Mouse (Mus musculus) heart, embryonic 13.5 days (tissue): ENCODE results near the gene Fosl2. TPM values are rescaled to one million over a fixed set of nuclear protein-coding genes. Genes with fewer than 3 reads are reported as not detected.
"Not testable (repeated sequence)": the region's sequence is repeated elsewhere in the genome, so short reads cannot be mapped to it uniquely, and the experiment has no call there.

ENCODE experiments used
- ATAC-seq: fragments of 200-750 bp; cut with Nextera tagmentation; 2 replicates; pipeline ENCODE4 v1.8.0; 2017; ENCODE audit warnings: moderate TSS enrichment; ENCODE audit not compliant: insufficient number of reproducible peaks, low FRiP score, low TSS enrichment; ENCODE audit errors: extremely low read depth
- H3K27ac ChIP-seq: fragments of 300-500 bp; sonication (generic); replicated peaks from 2 replicates; pipeline ENCODE4 v1.5.1; 2015; ENCODE audit warnings: moderate library complexity, mild to moderate bottlenecking, inconsistent platforms
- H3K27me3 ChIP-seq: fragments of 300-500 bp; sonication (generic); replicated peaks from 2 replicates; pipeline ENCODE4 v1.6.1; 2015; ENCODE audit warnings: mild to moderate bottlenecking, inconsistent platforms
- H3K36me3 ChIP-seq: fragments of 300-500 bp; sonication (generic); 2 replicates; pipeline ENCODE4 v1.6.1; 2015; ENCODE audit warnings: mild to moderate bottlenecking, inconsistent platforms
- H3K4me1 ChIP-seq: fragments of 300-500 bp; sonication (generic); 2 replicates; pipeline ENCODE4 v1.6.1; 2015; ENCODE audit warnings: inconsistent platforms
- H3K4me2 ChIP-seq: fragments of 300-500 bp; sonication (generic); 2 replicates; pipeline ENCODE4 v1.6.1; 2015; ENCODE audit warnings: inconsistent platforms, mild to moderate bottlenecking, moderate library complexity
- H3K4me3 ChIP-seq: fragments of 300-500 bp; sonication (generic); 2 replicates; pipeline ENCODE4 v1.5.1; 2015; ENCODE audit warnings: moderate library complexity, mild to moderate bottlenecking, inconsistent platforms
- H3K9ac ChIP-seq: fragments of 300-500 bp; sonication (generic); 2 replicates; pipeline ENCODE4 v1.6.1; 2015; ENCODE audit warnings: inconsistent platforms, mild to moderate bottlenecking, moderate library complexity
- H3K9me3 ChIP-seq: fragments of 300-500 bp; sonication (generic); 2 replicates; pipeline ENCODE4 v1.6.1; 2016; ENCODE audit warnings: inconsistent platforms
- WGBS: fragments of 180-500 bp; shearing (Covaris S2); methylation state at CpG from one replicate; pipeline ENCODE4 v1.1.7; 2015; ENCODE audit warnings: mixed read lengths; 5-methylcytosine and 5-hydroxymethylcytosine counted together
- polyA plus RNA-seq: library from polyadenylated mRNA; unstranded; fragments of >200 nt; fragmentation: Nextera tagmentation; extraction: Ambion mirVana; gene quantifications from 2 replicates; pipeline ENCODE4 v1.2.1, GENCODE M21; 2015

Gene Fosl2
- polyA plus RNA-seq, 1 experiment from 2014 or later = 2.0 TPM

DNA sequence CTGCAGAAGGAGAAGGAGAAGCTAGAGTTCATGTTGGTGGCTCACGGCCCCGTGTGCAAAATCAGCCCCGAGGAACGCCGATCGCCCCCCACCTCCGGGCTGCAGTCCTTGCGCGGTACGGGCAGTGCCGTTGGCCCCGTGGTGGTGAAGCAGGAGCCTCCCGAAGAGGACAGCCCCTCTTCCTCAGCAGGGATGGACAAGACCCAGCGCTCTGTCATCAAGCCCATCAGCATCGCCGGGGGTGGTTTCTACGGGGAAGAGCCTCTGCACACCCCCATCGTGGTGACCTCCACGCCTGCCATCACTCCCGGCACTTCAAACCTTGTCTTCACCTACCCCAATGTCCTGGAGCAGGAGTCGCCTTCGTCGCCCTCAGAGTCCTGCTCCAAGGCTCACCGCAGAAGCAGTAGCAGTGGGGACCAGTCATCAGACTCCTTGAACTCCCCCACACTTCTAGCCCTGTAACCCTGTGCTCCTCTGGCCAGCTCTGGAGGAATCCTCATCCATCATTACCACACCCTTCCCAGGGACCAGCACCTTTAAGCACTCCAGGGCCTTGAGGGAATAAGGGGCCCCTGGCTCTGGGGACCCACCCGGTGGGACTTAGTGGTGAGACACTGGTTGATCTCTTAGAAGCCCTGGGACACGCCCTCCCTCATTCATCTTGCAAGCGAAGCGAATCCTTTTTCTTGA is 17.3 kb downstream of the Fosl2 start:
- Histone ChIP-seq H3K9me3 (no peaks in the 10 kb centered on the region), H3K4me2 (no peak overlapping the region), H3K27me3 (no peaks in the 10 kb centered on the region), H3K36me3 (peaks cover 84% of the 10 kb centered on the region), H3K4me1 (peaks cover 28% of the 10 kb centered on the region), H3K4me3 (no peak overlapping the region), H3K27ac (no peak overlapping the region), H3K9ac (no peak overlapping the region)
- no peak for ATAC-seq
- 58% methylated on average over 28 of the region's 28 CpGs for WGBS

DNA sequence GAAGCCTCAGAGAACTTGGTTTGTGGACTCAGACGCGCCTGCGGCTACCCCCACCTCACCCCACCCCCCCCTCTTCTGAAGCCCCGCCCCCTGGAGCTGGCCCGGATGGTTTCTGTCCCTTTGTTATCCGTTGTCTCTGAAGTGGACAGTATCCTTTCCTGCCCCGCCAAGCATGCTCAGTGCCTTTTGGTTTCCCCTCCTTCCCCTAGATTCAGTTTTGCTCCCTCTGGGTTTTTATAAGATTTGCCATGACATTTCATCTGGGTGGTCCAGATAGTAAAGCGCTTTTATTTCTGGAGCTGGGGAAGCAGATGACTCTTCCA is 17.8 kb downstream of the Fosl2 start:
- no peaks in the 10 kb centered on the region for H3K27me3 ChIP-seq
- H3K36me3 ChIP-seq = peaks cover 78% of the 10 kb centered on the region
- ATAC-seq = no peak
- H3K9me3 ChIP-seq = no peaks in the 10 kb centered on the region
- H3K4me1 ChIP-seq = peaks cover 28% of the 10 kb centered on the region
- WGBS = 45% methylated on average over 8 of the region's 8 CpGs
- H3K27ac ChIP-seq = no peak overlapping the region
- no peak overlapping the region for H3K9ac ChIP-seq
- H3K4me3 ChIP-seq = no peak overlapping the region
- no peak overlapping the region for H3K4me2 ChIP-seq

DNA sequence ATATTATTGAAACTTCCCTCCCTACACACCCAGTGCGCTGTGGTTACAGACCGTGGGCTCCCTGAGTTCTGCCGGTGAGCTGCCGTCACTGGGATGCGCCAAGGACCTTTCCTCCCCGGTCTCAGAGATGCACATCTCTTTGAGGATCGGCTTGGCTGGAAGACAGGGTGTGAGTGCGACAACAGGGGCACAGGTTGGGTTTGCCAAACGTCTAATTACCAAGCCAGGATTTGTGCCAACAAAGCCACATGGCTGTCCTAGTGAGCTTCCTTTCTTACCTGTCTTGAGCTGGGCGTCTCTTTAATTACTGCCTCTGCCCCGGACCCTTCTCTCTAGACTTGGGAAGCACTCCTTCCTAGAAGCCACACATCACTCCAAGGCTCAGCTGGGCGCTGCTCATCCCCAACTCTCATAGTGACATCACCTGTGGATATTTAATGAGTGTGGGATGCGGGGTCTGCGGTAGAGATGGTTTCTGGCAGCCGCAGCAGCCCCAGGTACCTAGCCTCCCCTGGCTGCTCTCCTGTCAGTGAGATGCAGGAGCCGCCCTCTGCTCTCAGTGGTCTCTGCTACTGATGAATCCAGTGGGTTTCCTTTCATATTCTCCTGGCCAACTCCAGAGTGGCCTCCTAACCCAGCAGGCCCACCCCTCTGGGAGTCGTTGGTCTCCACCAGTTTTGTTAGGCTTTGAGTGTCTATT is 18.3 kb downstream of the Fosl2 start:
- WGBS = 81% methylated on average over 17 of the region's 17 CpGs
- H3K27ac ChIP-seq = no peak overlapping the region
- H3K27me3 ChIP-seq = no peaks in the 10 kb centered on the region
- H3K9ac ChIP-seq = no peak overlapping the region
- no peak overlapping the region for H3K4me2 ChIP-seq
- peaks cover 73% of the 10 kb centered on the region for H3K36me3 ChIP-seq
- peaks cover 28% of the 10 kb centered on the region for H3K4me1 ChIP-seq
- H3K4me3 ChIP-seq = no peak overlapping the region
- ATAC-seq = no peak
- H3K9me3 ChIP-seq = no peaks in the 10 kb centered on the region

DNA sequence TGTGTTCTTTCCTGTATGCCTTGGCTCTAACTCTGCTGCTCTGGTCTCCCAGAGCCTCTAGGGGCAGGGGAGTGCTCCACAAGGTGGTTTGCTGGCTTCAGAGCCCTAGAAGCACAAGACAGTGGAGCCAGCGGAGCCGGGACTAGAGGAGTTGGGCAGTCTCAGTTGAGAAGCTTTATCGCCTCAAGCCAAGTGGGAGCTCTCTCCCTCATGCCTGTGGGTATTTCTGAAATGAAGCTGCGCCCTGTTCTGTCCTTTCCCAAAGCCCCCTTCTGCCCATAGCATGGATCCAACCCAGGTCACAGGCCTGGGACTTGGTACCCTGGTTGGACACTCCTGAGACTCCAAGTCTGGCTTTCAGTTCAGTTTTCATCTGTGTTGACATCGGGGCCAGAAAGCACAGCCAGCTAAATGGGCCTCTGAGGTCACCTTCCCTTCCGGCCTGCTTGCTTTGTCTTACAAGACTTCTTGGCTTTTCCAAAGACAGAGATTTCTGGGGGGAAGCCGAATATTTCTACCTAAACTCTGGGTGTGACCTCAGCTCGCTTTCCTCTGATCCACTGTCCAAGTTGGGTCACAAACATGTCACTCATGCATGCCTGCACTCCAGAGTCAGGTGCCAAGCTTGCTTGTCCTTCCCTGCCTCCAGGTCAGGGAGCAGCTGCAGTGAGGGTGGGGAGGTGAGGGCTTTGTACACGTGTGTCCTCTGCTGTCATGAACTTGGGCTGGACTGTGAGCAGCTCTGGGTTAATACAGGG is 19.5 kb downstream of the Fosl2 start:
- no peaks in the 10 kb centered on the region for H3K27me3 ChIP-seq
- no peak overlapping the region for H3K4me2 ChIP-seq
- no peaks in the 10 kb centered on the region for H3K9me3 ChIP-seq
- no peak overlapping the region for H3K27ac ChIP-seq
- H3K36me3 ChIP-seq = peaks cover 62% of the 10 kb centered on the region
- 67% methylated on average over 9 of the region's 9 CpGs for WGBS
- ATAC-seq = no peak
- peaks cover 28% of the 10 kb centered on the region for H3K4me1 ChIP-seq
- no peak overlapping the region for H3K4me3 ChIP-seq
- no peak overlapping the region for H3K9ac ChIP-seq

GRCm38 (mm10) chr5:32155927-32156326 is 20.3 kb downstream of the Fosl2 start:
- Histone ChIP-seq H3K4me1 (peaks cover 36% of the 10 kb centered on the region), H3K4me3 (no peak overlapping the region), H3K27me3 (no peaks in the 10 kb centered on the region), H3K9ac (no peak overlapping the region), H3K36me3 (peaks cover 54% of the 10 kb centered on the region), H3K9me3 (no peaks in the 10 kb centered on the region), H3K27ac (no peak overlapping the region), H3K4me2 (no peak overlapping the region)
- no peak for ATAC-seq
- WGBS = 74% methylated on average over 3 of the region's 3 CpGs

- Histone ChIP-seq H3K4me2 (no peak overlapping the region), H3K9ac (no peak overlapping the region), H3K4me1 (peaks cover 21% of the 10 kb centered on the region), H3K36me3 (no peaks in the 10 kb centered on the region), H3K9me3 (no peaks in the 10 kb centered on the region), H3K4me3 (no peak overlapping the region), H3K27ac (no peak overlapping the region), H3K27me3 (no peaks in the 10 kb centered on the region)
- 65% methylated on average over 3 of the region's 3 CpGs for WGBS
- no peak for ATAC-seq
Measured at GRCm38 (mm10) chr5:32163478-32164043, 28.0 kb downstream of the Fosl2 start.

GRCm38 (mm10) chr5:32172188-32172587 is 36.6 kb downstream of the Fosl2 start:
- 71% methylated on average over 2 of the region's 2 CpGs for WGBS
- no peak for ATAC-seq
- Histone ChIP-seq H3K27me3 (no peaks in the 10 kb centered on the region), H3K36me3 (no peaks in the 10 kb centered on the region), H3K27ac (no peak overlapping the region), H3K9ac (no peak overlapping the region), H3K9me3 (no peaks in the 10 kb centered on the region), H3K4me3 (no peak overlapping the region), H3K4me1 (no peaks in the 10 kb centered on the region), H3K4me2 (no peak overlapping the region)

DNA sequence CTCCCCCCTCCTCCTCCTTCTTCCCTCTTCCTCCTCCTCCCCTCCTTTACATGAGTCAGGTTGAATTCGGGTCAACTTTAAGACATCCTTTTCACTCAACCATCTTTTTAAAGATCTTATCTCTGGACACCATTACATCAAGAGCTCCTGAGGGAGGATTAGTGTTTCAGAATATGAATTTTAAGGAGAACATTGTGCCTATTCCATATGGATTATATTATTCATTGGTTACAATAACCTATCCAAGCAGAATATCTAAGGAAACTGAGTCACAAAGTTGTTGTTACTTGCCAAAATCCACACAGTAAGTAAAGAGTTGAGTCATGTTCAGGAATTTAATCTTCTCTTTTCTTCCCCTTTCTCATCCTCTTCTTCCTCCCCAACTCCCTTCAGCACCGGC is 41.2 kb downstream of the Fosl2 start:
- 72% methylated on average over 2 of the region's 2 CpGs for WGBS
- Histone ChIP-seq H3K4me3 (no peak overlapping the region), H3K4me1 (no peaks in the 10 kb centered on the region), H3K9me3 (no peaks in the 10 kb centered on the region), H3K27me3 (no peaks in the 10 kb centered on the region), H3K27ac (no peak overlapping the region), H3K9ac (no peak overlapping the region), H3K4me2 (no peak overlapping the region), H3K36me3 (no peaks in the 10 kb centered on the region)
- ATAC-seq = no peak

DNA sequence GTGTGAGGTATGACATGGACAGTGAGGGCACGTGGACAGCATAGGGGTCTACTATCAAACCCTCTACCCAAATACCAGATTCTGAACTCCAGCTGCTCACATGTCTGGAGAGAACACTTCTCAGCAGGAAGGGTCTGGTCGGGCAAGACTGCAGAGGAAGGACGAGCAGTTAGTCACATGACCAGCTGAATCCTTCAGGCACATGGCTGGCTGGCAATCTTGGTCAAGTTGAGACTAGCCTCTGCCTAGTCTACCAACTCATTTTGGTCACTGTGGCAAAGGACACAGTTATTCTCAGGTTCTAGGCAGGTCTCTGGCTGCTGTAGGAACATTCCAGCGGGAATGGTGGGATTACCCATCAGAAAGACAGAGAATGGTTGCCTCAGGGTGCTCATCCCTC is 42.1 kb downstream of the Fosl2 start:
- 63% methylated on average over 4 of the region's 4 CpGs for WGBS
- H3K27me3 ChIP-seq = no peaks in the 10 kb centered on the region
- peaks cover under 1% of the 10 kb centered on the region; the same call in 1 of the 2 replicates for H3K4me1 ChIP-seq
- H3K4me3 ChIP-seq = no peak overlapping the region
- no peak overlapping the region for H3K9ac ChIP-seq
- no peak overlapping the region for H3K27ac ChIP-seq
- H3K9me3 ChIP-seq = no peaks in the 10 kb centered on the region
- ATAC-seq = no peak
- H3K4me2 ChIP-seq = no peak overlapping the region
- H3K36me3 ChIP-seq = no peaks in the 10 kb centered on the region

DNA sequence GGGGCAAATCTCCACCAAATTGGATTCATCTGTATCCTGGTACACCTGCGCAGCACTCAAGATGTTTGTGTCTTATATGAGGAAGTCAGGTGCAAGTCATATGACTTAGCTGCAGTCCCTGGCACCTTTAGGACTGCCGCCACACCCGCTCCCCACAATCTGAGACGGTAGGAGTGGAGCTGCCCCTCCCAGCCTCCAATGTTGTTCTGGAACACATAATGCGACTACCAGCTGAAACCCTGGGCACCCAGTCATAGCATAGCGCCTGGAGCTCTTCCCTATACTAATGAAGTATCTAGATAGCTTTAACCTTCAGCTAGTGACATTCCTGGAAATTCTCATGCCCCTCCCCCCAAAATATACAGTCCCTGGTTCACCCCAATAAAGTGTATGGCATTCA is 43.1 kb downstream of the Fosl2 start:
- H3K4me2 ChIP-seq, ATAC-seq, H3K27me3 ChIP-seq, H3K9ac ChIP-seq, H3K4me3 ChIP-seq, H3K9me3 ChIP-seq, H3K4me1 ChIP-seq, H3K27ac ChIP-seq, H3K36me3 ChIP-seq: not testable (repeated sequence)
- WGBS = 67% methylated on average over 5 of the region's 6 CpGs

DNA sequence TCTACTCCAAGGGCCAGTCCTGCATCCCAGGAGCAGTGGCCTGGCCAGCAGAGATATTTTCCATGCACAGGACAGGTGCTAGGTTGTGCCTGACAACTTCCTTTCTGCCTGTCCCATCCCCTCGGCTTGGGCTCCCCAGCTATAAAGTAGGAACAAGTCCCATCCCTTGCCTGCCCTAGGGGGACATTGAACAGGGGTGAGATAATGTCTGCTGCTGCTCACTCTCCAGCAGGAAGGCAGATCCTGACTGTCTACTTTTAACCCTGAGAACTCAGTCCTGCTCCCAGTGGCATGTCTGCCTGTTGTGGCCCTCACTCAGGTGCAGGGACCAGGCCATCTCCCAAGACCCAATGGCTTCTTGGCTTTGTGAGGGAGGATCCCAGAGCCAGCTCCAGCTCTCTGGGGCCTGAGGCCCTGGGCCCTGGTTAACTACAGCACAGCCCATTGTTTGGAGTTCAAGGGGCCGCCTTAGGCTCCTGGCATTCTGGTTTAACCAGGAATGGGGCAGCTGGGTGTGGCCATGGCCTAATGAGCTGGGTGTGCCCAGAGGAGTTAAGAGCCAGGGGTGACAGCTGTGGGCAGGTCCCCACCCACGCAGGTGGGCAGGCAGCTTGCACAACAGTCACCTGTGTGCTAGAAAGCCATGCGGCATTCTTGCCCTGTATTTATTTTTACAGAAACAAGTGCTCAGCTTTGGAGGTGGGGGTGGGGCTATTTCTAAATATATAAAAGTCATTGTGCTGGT is 47.5 kb downstream of the Fosl2 start:
- H3K4me3 ChIP-seq = no peak overlapping the region
- 62% methylated on average over 4 of the region's 4 CpGs for WGBS
- no peak overlapping the region for H3K27ac ChIP-seq
- H3K27me3 ChIP-seq = no peaks in the 10 kb centered on the region
- H3K4me2 ChIP-seq = no peak overlapping the region
- H3K9me3 ChIP-seq = no peaks in the 10 kb centered on the region
- ATAC-seq = no peak
- H3K36me3 ChIP-seq = no peaks in the 10 kb centered on the region
- H3K4me1 ChIP-seq = peaks cover 17% of the 10 kb centered on the region
- H3K9ac ChIP-seq = no peak overlapping the region
